Mouse (Mus musculus): ENCODE results near the gene Mptx2. TPM values are rescaled to one million over a fixed set of nuclear protein-coding genes. Genes with fewer than 3 reads are reported as not detected.

The Mptx2 gene
- polyA plus RNA-seq (2014; fragmentation: Nextera tagmentation; extraction: Ambion mirVana) = not detected in 2 replicates

- 74% methylated on average over 3 of the region's 3 CpGs for WGBS
- no peak within 1 kb of the TSS for H3K4me2 ChIP-seq (ENCODE audit: low read depth, low read length)
- ATAC-seq (ENCODE audit: low read depth) = no peak
- no peak within 1 kb of the TSS for H3K9ac ChIP-seq (replicated peaks; ENCODE audit: low read depth, low read length)
- no peaks in the 10 kb centered on the region for H3K9me3 ChIP-seq (ENCODE audit: control insufficient read depth, low read length)
- H3K4me1 ChIP-seq (ENCODE audit: control insufficient read depth, insufficient read depth, low read length) = no peaks in the 10 kb centered on the region
- H3K4me3 ChIP-seq (ENCODE audit: low read depth, low read length) = no peak within 1 kb of the TSS
- H3K27me3 ChIP-seq (ENCODE audit: control insufficient read depth, insufficient read depth, low read length) = no peaks in the 10 kb centered on the region
- no peak within 1 kb of the TSS for H3K27ac ChIP-seq (ENCODE audit: low read depth, low read length)
- H3K36me3 ChIP-seq (ENCODE audit: control insufficient read depth, insufficient read depth, low read length) = no peaks in the 10 kb centered on the region
Observed at GRCm38 (mm10) chr1:173277677-173278076, at the start of gene Mptx2. TSS of gene Mptx2 (minus strand) at chr1:173277777.

DNA sequence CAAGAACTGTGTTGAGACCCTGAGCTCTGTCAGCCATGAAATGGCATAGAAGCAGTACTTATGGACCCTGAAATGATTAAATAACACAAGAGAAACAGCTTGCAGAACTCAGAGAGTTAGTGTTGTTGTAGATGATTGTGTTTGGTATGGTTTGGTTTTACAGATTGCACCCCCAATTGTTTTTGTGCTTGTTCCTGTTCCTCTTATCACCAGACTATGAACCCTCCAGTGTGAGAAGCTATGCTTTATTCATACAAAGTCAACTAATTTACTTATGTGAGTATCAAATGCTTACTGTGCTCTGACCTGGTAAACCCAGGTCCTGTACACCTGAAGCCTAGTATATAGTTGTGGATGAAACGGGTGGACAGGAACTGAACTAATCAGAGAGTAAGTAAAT, 49.0 kb upstream of the Mptx2 start:
- no peak for ATAC-seq (ENCODE audit: low read depth)
- 76% methylated on average over 1 of the region's 1 CpGs for WGBS
- H3K4me1 ChIP-seq (ENCODE audit: control insufficient read depth, insufficient read depth, low read length) = no peaks in the 10 kb centered on the region

GRCm38 (mm10) chr1:173325395-173325794, 47.8 kb upstream of the Mptx2 start:
- ATAC-seq (ENCODE audit: low read depth) = no peak
- Histone ChIP-seq H3K4me3 (ENCODE audit: low read depth, low read length) (no peak overlapping the region), H3K9me3 (ENCODE audit: control insufficient read depth, low read length) (no peaks in the 10 kb centered on the region), H3K4me2 (ENCODE audit: low read depth, low read length) (no peak overlapping the region), H3K4me1 (ENCODE audit: control insufficient read depth, insufficient read depth, low read length) (no peaks in the 10 kb centered on the region), H3K36me3 (ENCODE audit: control insufficient read depth, insufficient read depth, low read length) (no peaks in the 10 kb centered on the region), H3K9ac (replicated peaks; ENCODE audit: low read depth, low read length) (no peak overlapping the region), H3K27me3 (ENCODE audit: control insufficient read depth, insufficient read depth, low read length) (no peaks in the 10 kb centered on the region), H3K27ac (ENCODE audit: low read depth, low read length) (no peak overlapping the region)
- WGBS = 97% methylated on average over 1 of the region's 1 CpGs

More for the DNA sequence above, 49.0 kb upstream of the Mptx2 start:
- H3K4me2 ChIP-seq (ENCODE audit: low read depth, low read length) = no peak overlapping the region
- H3K27ac ChIP-seq (ENCODE audit: low read depth, low read length) = no peak overlapping the region
- no peaks in the 10 kb centered on the region for H3K36me3 ChIP-seq (ENCODE audit: control insufficient read depth, insufficient read depth, low read length)
- H3K4me3 ChIP-seq (ENCODE audit: low read depth, low read length) = no peak overlapping the region
- no peaks in the 10 kb centered on the region for H3K27me3 ChIP-seq (ENCODE audit: control insufficient read depth, insufficient read depth, low read length)
- no peaks in the 10 kb centered on the region for H3K9me3 ChIP-seq (ENCODE audit: control insufficient read depth, low read length)
- H3K9ac ChIP-seq (replicated peaks; ENCODE audit: low read depth, low read length) = no peak overlapping the region

DNA sequence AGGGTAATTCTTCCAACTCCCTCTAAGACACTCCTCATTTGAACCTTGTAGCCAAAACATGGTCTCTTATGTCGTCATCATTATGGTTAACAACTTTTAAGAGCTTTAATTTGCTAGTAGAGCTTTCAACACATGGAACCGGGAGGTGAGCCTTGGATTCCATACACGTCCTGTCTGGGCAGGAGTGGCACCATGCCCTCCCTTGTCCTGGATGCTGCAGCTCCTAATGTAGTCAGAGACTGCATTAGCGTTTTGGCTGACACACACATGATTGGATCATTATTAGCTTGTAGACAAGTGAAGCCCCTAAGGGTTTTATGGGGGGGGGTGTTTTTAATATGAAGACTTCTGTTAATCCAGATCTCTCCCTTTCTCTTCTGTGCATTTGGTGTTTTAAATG, 47.4 kb upstream of the Mptx2 start:
- H3K4me3 ChIP-seq (ENCODE audit: low read depth, low read length) = no peak overlapping the region
- no peak for ATAC-seq (ENCODE audit: low read depth)
- H3K9ac ChIP-seq (replicated peaks; ENCODE audit: low read depth, low read length) = no peak overlapping the region
- H3K27ac ChIP-seq (ENCODE audit: low read depth, low read length) = no peak overlapping the region
- H3K4me1 ChIP-seq (ENCODE audit: control insufficient read depth, insufficient read depth, low read length) = no peaks in the 10 kb centered on the region
- no peaks in the 10 kb centered on the region for H3K36me3 ChIP-seq (ENCODE audit: control insufficient read depth, insufficient read depth, low read length)
- WGBS = 72% methylated on average over 4 of the region's 4 CpGs
- H3K27me3 ChIP-seq (ENCODE audit: control insufficient read depth, insufficient read depth, low read length) = no peaks in the 10 kb centered on the region
- H3K9me3 ChIP-seq (ENCODE audit: control insufficient read depth, low read length) = no peaks in the 10 kb centered on the region
- no peak overlapping the region for H3K4me2 ChIP-seq (ENCODE audit: low read depth, low read length)

- H3K4me1 ChIP-seq (ENCODE audit: control insufficient read depth, insufficient read depth, low read length) = no peaks in the 10 kb centered on the region
- WGBS = 33% methylated on average over 5 of the region's 5 CpGs
Observed at GRCm38 (mm10) chr1:173323839-173324585, 46.4 kb upstream of the Mptx2 start.

GRCm38 (mm10) chr1:173322249-173322627, 44.7 kb upstream of the Mptx2 start:
- H3K4me2 ChIP-seq (ENCODE audit: low read depth, low read length) = no peak overlapping the region
- no peak overlapping the region for H3K9ac ChIP-seq (replicated peaks; ENCODE audit: low read depth, low read length)
- H3K36me3 ChIP-seq (ENCODE audit: control insufficient read depth, insufficient read depth, low read length) = no peaks in the 10 kb centered on the region
- no peak overlapping the region for H3K27ac ChIP-seq (ENCODE audit: low read depth, low read length)
- no peak overlapping the region for H3K4me3 ChIP-seq (ENCODE audit: low read depth, low read length)
- no peaks in the 10 kb centered on the region for H3K27me3 ChIP-seq (ENCODE audit: control insufficient read depth, insufficient read depth, low read length)
- peak; percentile 35; the same call in 1 of the 2 replicates for ATAC-seq (ENCODE audit: low read depth)
- H3K9me3 ChIP-seq (ENCODE audit: control insufficient read depth, low read length) = no peaks in the 10 kb centered on the region
- no peaks in the 10 kb centered on the region for H3K4me1 ChIP-seq (ENCODE audit: control insufficient read depth, insufficient read depth, low read length)
- WGBS = 69% methylated on average over 6 of the region's 6 CpGs

More at GRCm38 (mm10) chr1:173323839-173324585, 46.4 kb upstream of the Mptx2 start:
- H3K4me3 ChIP-seq (ENCODE audit: low read depth, low read length) = no peak overlapping the region
- H3K4me2 ChIP-seq (ENCODE audit: low read depth, low read length) = no peak overlapping the region
- no peaks in the 10 kb centered on the region for H3K9me3 ChIP-seq (ENCODE audit: control insufficient read depth, low read length)
- no peak for ATAC-seq (ENCODE audit: low read depth)
- no peak overlapping the region for H3K27ac ChIP-seq (ENCODE audit: low read depth, low read length)
- H3K27me3 ChIP-seq (ENCODE audit: control insufficient read depth, insufficient read depth, low read length) = no peaks in the 10 kb centered on the region
- no peak overlapping the region for H3K9ac ChIP-seq (replicated peaks; ENCODE audit: low read depth, low read length)
- no peaks in the 10 kb centered on the region for H3K36me3 ChIP-seq (ENCODE audit: control insufficient read depth, insufficient read depth, low read length)

DNA sequence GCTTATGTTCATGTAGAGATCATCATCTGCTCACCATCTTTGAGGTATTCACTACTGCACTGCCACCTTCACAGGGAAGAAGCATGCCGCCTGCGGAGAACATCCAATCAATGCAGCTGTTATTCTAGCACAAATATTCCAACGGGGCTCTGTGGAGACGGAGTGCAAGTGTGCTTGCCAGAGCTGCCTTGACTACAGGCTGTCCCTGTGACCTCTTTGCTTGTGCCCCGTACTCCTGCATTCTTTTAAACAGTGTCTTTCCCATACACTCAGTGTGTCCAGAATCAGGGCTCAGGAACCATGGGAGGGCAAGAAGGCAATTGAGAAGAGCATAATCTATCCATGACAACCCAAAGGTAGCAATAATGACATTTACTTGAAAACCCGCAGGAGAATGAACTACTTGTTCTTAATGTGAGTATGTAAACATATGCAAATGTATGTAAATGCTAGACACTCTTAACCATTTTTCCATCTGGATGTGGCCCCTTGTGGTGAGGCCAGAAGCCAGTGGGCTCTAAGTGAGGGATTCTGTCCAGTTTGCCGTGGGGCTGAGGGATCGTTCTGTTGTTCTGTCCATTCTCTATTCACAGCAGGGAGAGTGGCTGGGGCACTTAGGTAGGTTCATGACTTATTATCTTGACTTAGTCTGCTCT, 44.1 kb upstream of the Mptx2 start:
- ATAC-seq (ENCODE audit: low read depth) = peak; percentile 64
- 40% methylated on average over 8 of the region's 8 CpGs for WGBS
- Histone ChIP-seq H3K27ac (ENCODE audit: low read depth, low read length) (no peak overlapping the region), H3K36me3 (ENCODE audit: control insufficient read depth, insufficient read depth, low read length) (no peaks in the 10 kb centered on the region), H3K4me2 (ENCODE audit: low read depth, low read length) (no peak overlapping the region), H3K27me3 (ENCODE audit: control insufficient read depth, insufficient read depth, low read length) (no peaks in the 10 kb centered on the region), H3K4me3 (ENCODE audit: low read depth, low read length) (no peak overlapping the region), H3K9ac (replicated peaks; ENCODE audit: low read depth, low read length) (no peak overlapping the region), H3K4me1 (ENCODE audit: control insufficient read depth, insufficient read depth, low read length) (no peaks in the 10 kb centered on the region), H3K9me3 (ENCODE audit: control insufficient read depth, low read length) (no peaks in the 10 kb centered on the region)

DNA sequence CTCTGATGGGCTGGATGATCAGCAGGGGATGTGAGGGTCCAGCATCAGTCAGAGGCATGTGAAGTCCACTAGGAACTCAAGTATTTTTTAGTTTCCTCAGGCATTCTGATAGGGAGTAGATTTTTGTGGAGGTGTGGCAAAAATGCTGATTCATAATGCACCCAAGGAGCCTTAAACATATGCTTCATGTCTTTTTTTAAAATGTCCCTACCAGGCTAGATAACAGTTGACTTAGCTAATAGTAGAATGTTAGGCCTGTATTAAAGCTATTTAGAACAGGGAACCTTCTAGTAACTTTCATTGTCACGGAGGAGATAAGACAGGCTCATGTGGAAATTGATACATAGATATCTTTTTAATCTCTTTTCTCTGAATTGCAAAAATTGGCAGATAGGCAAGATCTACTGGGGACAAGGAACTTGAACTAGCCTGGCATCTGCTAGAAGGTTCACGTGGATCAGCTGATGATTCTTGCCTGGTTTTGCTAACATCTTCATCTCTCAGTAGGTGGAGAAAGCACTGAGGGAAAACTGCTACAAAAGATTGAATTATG, 40.4 kb upstream of the Mptx2 start:
- WGBS = 87% methylated on average over 2 of the region's 2 CpGs
- ATAC-seq (ENCODE audit: low read depth) = no peak
- no peak overlapping the region for H3K27ac ChIP-seq (ENCODE audit: low read depth, low read length)
- no peak overlapping the region for H3K9ac ChIP-seq (replicated peaks; ENCODE audit: low read depth, low read length)
- no peaks in the 10 kb centered on the region for H3K9me3 ChIP-seq (ENCODE audit: control insufficient read depth, low read length)
- H3K36me3 ChIP-seq (ENCODE audit: control insufficient read depth, insufficient read depth, low read length) = no peaks in the 10 kb centered on the region
- no peaks in the 10 kb centered on the region for H3K4me1 ChIP-seq (ENCODE audit: control insufficient read depth, insufficient read depth, low read length)
- no peak overlapping the region for H3K4me3 ChIP-seq (ENCODE audit: low read depth, low read length)
- no peaks in the 10 kb centered on the region for H3K27me3 ChIP-seq (ENCODE audit: control insufficient read depth, insufficient read depth, low read length)
- no peak overlapping the region for H3K4me2 ChIP-seq (ENCODE audit: low read depth, low read length)

GRCm38 (mm10) chr1:173315725-173316124, 38.1 kb upstream of the Mptx2 start:
- Histone ChIP-seq H3K36me3 (ENCODE audit: control insufficient read depth, insufficient read depth, low read length) (no peaks in the 10 kb centered on the region), H3K4me1 (ENCODE audit: control insufficient read depth, insufficient read depth, low read length) (no peaks in the 10 kb centered on the region), H3K4me2 (ENCODE audit: low read depth, low read length) (no peak overlapping the region), H3K27ac (ENCODE audit: low read depth, low read length) (no peak overlapping the region), H3K9ac (replicated peaks; ENCODE audit: low read depth, low read length) (no peak overlapping the region), H3K27me3 (ENCODE audit: control insufficient read depth, insufficient read depth, low read length) (no peaks in the 10 kb centered on the region), H3K9me3 (ENCODE audit: control insufficient read depth, low read length) (no peaks in the 10 kb centered on the region), H3K4me3 (ENCODE audit: low read depth, low read length) (no peak overlapping the region)
- ATAC-seq (ENCODE audit: low read depth) = no peak
- 87% methylated on average over 3 of the region's 3 CpGs for WGBS
